Comparison of ENCODE assay signal across 18 mouse cellular contexts in the genomic region with DNA sequence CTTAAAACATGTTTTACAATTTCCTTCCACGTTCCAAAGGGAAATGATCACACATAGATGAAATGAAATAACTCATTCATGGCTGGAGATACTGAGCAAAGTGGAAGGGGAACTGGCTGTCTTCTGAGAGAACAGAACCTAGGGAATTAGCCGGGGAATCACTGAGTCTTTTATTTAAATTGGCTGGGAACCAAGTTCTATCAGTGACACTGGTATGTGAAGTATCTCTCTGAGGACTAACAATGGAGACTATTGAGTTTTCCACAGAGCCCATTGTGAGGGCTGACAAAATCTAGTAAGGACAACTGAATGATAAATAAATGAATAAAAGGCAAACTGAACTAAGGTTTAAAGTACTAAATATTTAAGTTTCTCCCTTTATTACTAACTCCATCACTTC.
DNase-seq lines count a peak whose midpoint lies in the region; ATAC-seq and TF ChIP-seq lines count a peak whose summit lies in the region.
"Had no signal": no experiment of that assay in that cellular context is flagged by ENCODE, and none has a peak within 500 bp of the region (broad histone marks: within the 10 kb centered on the region; RNA-seq: fewer than 3 reads in every experiment).

No protein-coding gene starts in this region.

- H3K27me3 ChIP-seq in forebrain, embryonic 13.5 days: no peaks in the 10 kb centered on the region
- no peaks in the 10 kb centered on the region for H3K27me3 ChIP-seq in forebrain, embryonic 11.5 days (ENCODE audit: control insufficient read depth, insufficient read depth, low read length)
- no peaks in the 10 kb centered on the region for H3K27me3 ChIP-seq in kidney, postnatal 0 days (ENCODE audit: insufficient read depth, low read length)
- no peaks in the 10 kb centered on the region for H3K27me3 ChIP-seq in kidney, embryonic 15.5 days
- no peaks in the 10 kb centered on the region for H3K27me3 ChIP-seq in hindbrain, embryonic 16.5 days (replicated peaks; ENCODE audit: control insufficient read depth, insufficient read depth, low read length)
- H3K27me3 ChIP-seq: heart, embryonic 15.5 days; Patski had no signal

- H3K4me3 ChIP-seq in forebrain, embryonic 13.5 days: no peak overlapping the region
- H3K4me3 ChIP-seq in forebrain, embryonic 11.5 days (ENCODE audit: low read depth, low read length): no peak overlapping the region
- H3K4me3 ChIP-seq in kidney, postnatal 0 days (replicated peaks; ENCODE audit: low read depth, low read length): no peak overlapping the region
- no peak overlapping the region for H3K4me3 ChIP-seq in kidney, embryonic 15.5 days (replicated peaks)
- no peak overlapping the region for H3K4me3 ChIP-seq in hindbrain, embryonic 16.5 days (ENCODE audit: low read length)
- H3K4me3 ChIP-seq: heart, embryonic 15.5 days had no signal

- H3K27ac ChIP-seq in forebrain, embryonic 13.5 days: no peak overlapping the region
- H3K27ac ChIP-seq in forebrain, embryonic 11.5 days (ENCODE audit: low read depth, low read length): no peak overlapping the region
- H3K27ac ChIP-seq in kidney, postnatal 0 days: no peak overlapping the region
- no peak overlapping the region for H3K27ac ChIP-seq in kidney, embryonic 15.5 days
- H3K27ac ChIP-seq in hindbrain, embryonic 16.5 days (ENCODE audit: low read depth, low read length): no peak overlapping the region
- H3K27ac ChIP-seq: heart, embryonic 15.5 days; macrophage had no signal

- DNase-seq in forebrain, embryonic 11.5 days (ENCODE audit: low spot score): no peak
- peak; percentile 66 for DNase-seq in kidney, postnatal 0 days (ENCODE audit: low spot score)
- DNase-seq in ZHBTc4 (ENCODE audit: low read depth, low spot score): peak; percentile 10
- no peak for DNase-seq in ovary, postnatal 14 days (ENCODE audit: low spot score)
- no peak for DNase-seq in layer of hippocampus, adult 8-10 months (ENCODE audit: low spot score in 2 of 2)
- DNase-seq: adrenal gland, postnatal 36 days; B cell, adult 2 months; cerebellum, adult 9-10 months; kidney, adult 2 months; liver; liver, postnatal 0 days; right cerebral cortex, postnatal 25 days had no signal

- no peak overlapping the region for H3K9ac ChIP-seq in forebrain, embryonic 13.5 days
- no peak overlapping the region for H3K9ac ChIP-seq in forebrain, embryonic 11.5 days (ENCODE audit: low read length)
- no peak overlapping the region for H3K9ac ChIP-seq in kidney, postnatal 0 days (ENCODE audit: low read depth, low read length)
- no peak overlapping the region for H3K9ac ChIP-seq in kidney, embryonic 15.5 days
- H3K9ac ChIP-seq in hindbrain, embryonic 16.5 days (ENCODE audit: low read depth, low read length): no peak overlapping the region
- H3K9ac ChIP-seq: heart, embryonic 15.5 days; liver, postnatal 0 days had no signal

- no peak overlapping the region for H3K4me2 ChIP-seq in forebrain, embryonic 13.5 days
- no peak overlapping the region for H3K4me2 ChIP-seq in forebrain, embryonic 11.5 days (ENCODE audit: low read depth, low read length, severe bottlenecking)
- no peak overlapping the region for H3K4me2 ChIP-seq in kidney, postnatal 0 days (ENCODE audit: low read length)
- no peak overlapping the region for H3K4me2 ChIP-seq in kidney, embryonic 15.5 days
- H3K4me2 ChIP-seq in hindbrain, embryonic 16.5 days (ENCODE audit: low read length): no peak overlapping the region
- H3K4me2 ChIP-seq: heart, embryonic 15.5 days had no signal

- WGBS in forebrain, embryonic 13.5 days: 12% methylated on average over 2 of the region's 2 CpGs
- 29% methylated on average over 2 of the region's 2 CpGs for WGBS in forebrain, embryonic 11.5 days
- WGBS in kidney, postnatal 0 days: 14% methylated on average over 2 of the region's 2 CpGs
- WGBS in kidney, embryonic 15.5 days: 28% methylated on average over 2 of the region's 2 CpGs
- WGBS in hindbrain, embryonic 16.5 days: 14% methylated on average over 2 of the region's 2 CpGs

- H3K36me3 ChIP-seq in forebrain, embryonic 13.5 days (ENCODE audit: poor library complexity, severe bottlenecking): no peaks in the 10 kb centered on the region
- no peaks in the 10 kb centered on the region for H3K36me3 ChIP-seq in forebrain, embryonic 11.5 days (ENCODE audit: control insufficient read depth, insufficient read depth, low read length)
- H3K36me3 ChIP-seq in kidney, postnatal 0 days (ENCODE audit: insufficient read depth, low read length): no peaks in the 10 kb centered on the region
- H3K36me3 ChIP-seq in kidney, embryonic 15.5 days: no peaks in the 10 kb centered on the region
- H3K36me3 ChIP-seq in hindbrain, embryonic 16.5 days (ENCODE audit: control insufficient read depth, insufficient read depth, low read length): no peaks in the 10 kb centered on the region
- H3K36me3 ChIP-seq: heart, embryonic 15.5 days had no signal

- peaks cover 8% of the 10 kb centered on the region; the same call in 1 of the 2 replicates for H3K4me1 ChIP-seq in forebrain, embryonic 13.5 days
- H3K4me1 ChIP-seq in forebrain, embryonic 11.5 days (replicated peaks; ENCODE audit: control insufficient read depth, insufficient read depth, low read length): no peaks in the 10 kb centered on the region
- H3K4me1 ChIP-seq in kidney, postnatal 0 days (replicated peaks; ENCODE audit: insufficient read depth, low read length): no peaks in the 10 kb centered on the region
- peaks cover 3% of the 10 kb centered on the region; the same call in 1 of the 2 replicates for H3K4me1 ChIP-seq in kidney, embryonic 15.5 days
- H3K4me1 ChIP-seq in hindbrain, embryonic 16.5 days (ENCODE audit: control insufficient read depth, insufficient read depth, low read depth, low read length): no peaks in the 10 kb centered on the region
- H3K4me1 ChIP-seq: heart, embryonic 15.5 days had no signal

- no peak for TF ChIP-seq CTCF in kidney, postnatal 0 days (IDR thresholded peaks at IDR 0.05; ENCODE audit: low read depth)

- no peaks in the 10 kb centered on the region for H3K9me3 ChIP-seq in forebrain, embryonic 13.5 days (replicated peaks)
- no peaks in the 10 kb centered on the region for H3K9me3 ChIP-seq in forebrain, embryonic 11.5 days (ENCODE audit: control insufficient read depth, low read length)
- H3K9me3 ChIP-seq in kidney, postnatal 0 days (replicated peaks; ENCODE audit: low read length): no peaks in the 10 kb centered on the region
- no peaks in the 10 kb centered on the region for H3K9me3 ChIP-seq in kidney, embryonic 15.5 days (replicated peaks)
- H3K9me3 ChIP-seq in hindbrain, embryonic 16.5 days (ENCODE audit: control insufficient read depth, low read length): no peaks in the 10 kb centered on the region
- H3K9me3 ChIP-seq: heart, embryonic 15.5 days had no signal

- 0 out of 2 replicates have a peak, but pooled peaks have one; percentile 38 for ATAC-seq in forebrain, embryonic 13.5 days
- no peak for ATAC-seq in forebrain, embryonic 11.5 days (replicated peaks; ENCODE audit: low FRiP score)
- ATAC-seq in kidney, postnatal 0 days (replicated peaks; ENCODE audit: low FRiP score, low read depth): no peak
- ATAC-seq in kidney, embryonic 15.5 days (replicated peaks; ENCODE audit: low FRiP score): no peak; the same call in 1 of the 2 replicates
- peak; percentile 50; the same call in 1 of the 2 replicates for ATAC-seq in hindbrain, embryonic 16.5 days
- ATAC-seq: liver, postnatal 0 days; Patski had no signal

Comparison
In these comparisons a context has a peak if more than half of its experiments do, and no peak if none do; other contexts are left out.
1. ATAC-seq: peak in forebrain, embryonic 13.5 days (single experiment) and hindbrain, embryonic 16.5 days (single experiment); none in forebrain, embryonic 11.5 days (single experiment), kidney, postnatal 0 days (single experiment) and kidney, embryonic 15.5 days (single experiment).
2. DNase-seq: peak in kidney, postnatal 0 days (single experiment) and ZHBTc4 (single experiment); none in forebrain, embryonic 11.5 days (single experiment), ovary, postnatal 14 days (single experiment) and layer of hippocampus, adult 8-10 months (0 of 2).